Mouse (Mus musculus) forebrain, postnatal 0 days (tissue): ENCODE measurements around the gene 2210407C18Rik. TPM values are rescaled to one million over a fixed set of nuclear protein-coding genes. Genes with fewer than 3 reads are reported as not detected.

Experiments used
- ATAC-seq: fragments of 200-750 bp; cut with Nextera tagmentation; 2 replicates; pipeline ENCODE4 v1.8.0; 2017; ENCODE audit warnings: mild to moderate bottlenecking, moderate library complexity
- DNase-seq: peaks from one replicate; pipeline ENCODE4 v3.0.0-alpha.2; 2015
- H3K27ac ChIP-seq: fragments of 300-500 bp; sonication (generic); 2 replicates; pipeline ENCODE4 v1.5.1; 2014; ENCODE audit warnings: low read depth, mild to moderate bottlenecking, antibody characterized with exemption, low read length, moderate library complexity, mixed read lengths
- H3K27me3 ChIP-seq: fragments of 300-500 bp; sonication (generic); 2 replicates; pipeline ENCODE4 v1.6.1; 2014; ENCODE audit warnings: mild to moderate bottlenecking, low read length, mixed read lengths; ENCODE audit not compliant: insufficient read depth
- H3K36me3 ChIP-seq: fragments of 300-500 bp; sonication (generic); 2 replicates; pipeline ENCODE4 v1.6.1; 2014; ENCODE audit warnings: mild to moderate bottlenecking, moderate library complexity; ENCODE audit not compliant: insufficient read depth
- H3K4me1 ChIP-seq: fragments of 300-500 bp; sonication (generic); 2 replicates; pipeline ENCODE4 v1.6.1; 2014; ENCODE audit warnings: antibody characterized with exemption; ENCODE audit not compliant: insufficient read depth
- H3K4me2 ChIP-seq: fragments of 300-500 bp; sonication (generic); 2 replicates; pipeline ENCODE4 v1.6.1; 2014; ENCODE audit warnings: low read depth, mild to moderate bottlenecking, moderate library complexity
- H3K4me3 ChIP-seq: fragments of 300-500 bp; sonication (generic); 2 replicates; pipeline ENCODE4 v1.5.1; 2014; ENCODE audit warnings: low read depth, low read length, mixed read lengths
- H3K9ac ChIP-seq: fragments of 300-500 bp; sonication (generic); 2 replicates; pipeline ENCODE4 v1.6.1; 2014; ENCODE audit warnings: mild to moderate bottlenecking
- H3K9me3 ChIP-seq: fragments of 300-500 bp; sonication (generic); 2 replicates; pipeline ENCODE4 v1.6.1; 2016; ENCODE audit warnings: low read length
- CTCF ChIP-seq: sonication (generic); IDR thresholded peaks from 2 replicates; pipeline ENCODE4 v1.5.1; 2016; ENCODE audit warnings: antibody characterized with exemption, control low read depth, low read depth
- WGBS: fragments of 180-500 bp; shearing (Covaris S2); extraction: QIAGEN DNeasy Blood & Tissue Kit; methylation state at CpG from one replicate; pipeline ENCODE4 v1.1.7; 2014; 5-methylcytosine and 5-hydroxymethylcytosine counted together
- polyA plus RNA-seq: library from polyadenylated mRNA; unstranded; fragments of >200 nt; fragmentation: Nextera tagmentation; extraction: Ambion mirVana; gene quantifications from 2 replicates; pipeline ENCODE4 v1.2.1, GENCODE M21; 2015
- total RNA-seq: library from RNA; depleted of rRNA; stranded (reverse); fragments of >200 nt; gene quantifications from 2 replicates; pipeline ENCODE4 v1.2.3, GENCODE M21; 2014

The 2210407C18Rik gene
- total and polyA plus RNA-seq, 2 experiments from 2014 or later, result not detected

- H3K4me1 ChIP-seq, result no peaks in the 10 kb centered on the region
- ATAC-seq (no peak), DNase-seq (no peak)
- H3K9me3 ChIP-seq, result no peaks in the 10 kb centered on the region
- no peak overlapping the region for H3K4me3 ChIP-seq
- no peaks in the 10 kb centered on the region for H3K27me3 ChIP-seq
- no peak overlapping the region for H3K9ac ChIP-seq
- no peak for TF ChIP-seq CTCF
- no peak overlapping the region for H3K27ac ChIP-seq
- H3K36me3 ChIP-seq, result no peaks in the 10 kb centered on the region
- no peak overlapping the region for H3K4me2 ChIP-seq
Observed at GRCm38 (mm10) chr11:58614526-58614925, 1.3 kb downstream of the 2210407C18Rik start.

GRCm38 (mm10) chr11:58613359-58613758, 2.5 kb downstream of the 2210407C18Rik start:
- Histone ChIP-seq H3K27ac (no peak overlapping the region), H3K27me3 (no peaks in the 10 kb centered on the region), H3K9me3 (no peaks in the 10 kb centered on the region), H3K9ac (no peak overlapping the region), H3K4me1 (no peaks in the 10 kb centered on the region), H3K4me3 (no peak overlapping the region), H3K36me3 (no peaks in the 10 kb centered on the region), H3K4me2 (no peak overlapping the region)
- ATAC-seq, result no peak
- no peak for DNase-seq
- TF ChIP-seq CTCF, result no peak
- WGBS, result 73% methylated on average over 3 of the region's 3 CpGs

GRCm38 (mm10) chr11:58607030-58607429, 8.8 kb downstream of the 2210407C18Rik start:
- ATAC-seq, result no peak
- WGBS, result 72% methylated on average over 6 of the region's 6 CpGs

GRCm38 (mm10) chr11:58606177-58606919, 9.5 kb downstream of the 2210407C18Rik start:
- 91% methylated on average over 12 of the region's 12 CpGs for WGBS
- Histone ChIP-seq H3K4me2 (no peak overlapping the region), H3K9ac (no peak overlapping the region), H3K4me3 (no peak overlapping the region), H3K27me3 (no peaks in the 10 kb centered on the region), H3K36me3 (no peaks in the 10 kb centered on the region), H3K9me3 (no peaks in the 10 kb centered on the region), H3K4me1 (no peaks in the 10 kb centered on the region), H3K27ac (no peak overlapping the region)
- TF ChIP-seq CTCF, result no peak
- DNase-seq, result no peak
- no peak for ATAC-seq

More at GRCm38 (mm10) chr11:58607030-58607429, 8.8 kb downstream of the 2210407C18Rik start:
- H3K4me2 ChIP-seq, result no peak overlapping the region
- no peak for TF ChIP-seq CTCF
- no peak overlapping the region for H3K4me3 ChIP-seq
- H3K36me3 ChIP-seq, result no peaks in the 10 kb centered on the region
- no peak overlapping the region for H3K9ac ChIP-seq
- no peaks in the 10 kb centered on the region for H3K27me3 ChIP-seq
- no peaks in the 10 kb centered on the region for H3K9me3 ChIP-seq
- H3K4me1 ChIP-seq, result no peaks in the 10 kb centered on the region
- H3K27ac ChIP-seq, result no peak overlapping the region
- DNase-seq, result no peak

- DNase-seq, result no peak
- ATAC-seq, result no peak
- H3K4me3 ChIP-seq, result no peak overlapping the region
- WGBS, result 93% methylated on average over 3 of the region's 3 CpGs
- H3K27me3 ChIP-seq, result no peaks in the 10 kb centered on the region
- no peak for TF ChIP-seq CTCF
- H3K27ac ChIP-seq, result no peak overlapping the region
- no peak overlapping the region for H3K4me2 ChIP-seq
- no peaks in the 10 kb centered on the region for H3K9me3 ChIP-seq
- H3K4me1 ChIP-seq, result no peaks in the 10 kb centered on the region
- no peak overlapping the region for H3K9ac ChIP-seq
- H3K36me3 ChIP-seq, result no peaks in the 10 kb centered on the region
Observed at GRCm38 (mm10) chr11:58605228-58605627, 10.6 kb downstream of the 2210407C18Rik start.

GRCm38 (mm10) chr11:58604688-58605087, 11.2 kb downstream of the 2210407C18Rik start:
- H3K4me3 ChIP-seq, result no peak overlapping the region
- no peak overlapping the region for H3K27ac ChIP-seq
- DNase-seq (no peak), ATAC-seq (no peak)
- no peak for TF ChIP-seq CTCF
- no peak overlapping the region for H3K9ac ChIP-seq
- H3K9me3 ChIP-seq, result no peaks in the 10 kb centered on the region
- no peaks in the 10 kb centered on the region for H3K27me3 ChIP-seq
- H3K36me3 ChIP-seq, result no peaks in the 10 kb centered on the region
- no peak overlapping the region for H3K4me2 ChIP-seq
- H3K4me1 ChIP-seq, result no peaks in the 10 kb centered on the region
- WGBS, result 72% methylated on average over 2 of the region's 2 CpGs

GRCm38 (mm10) chr11:58602800-58603560, 12.9 kb downstream of the 2210407C18Rik start:
- Histone ChIP-seq H3K4me3 (no peak overlapping the region), H3K4me1 (no peaks in the 10 kb centered on the region), H3K27me3 (no peaks in the 10 kb centered on the region), H3K9ac (no peak overlapping the region), H3K36me3 (no peaks in the 10 kb centered on the region), H3K9me3 (no peaks in the 10 kb centered on the region), H3K4me2 (no peak overlapping the region), H3K27ac (no peak overlapping the region)
- WGBS, result 83% methylated on average over 6 of the region's 6 CpGs
- DNase-seq (no peak), ATAC-seq (no peak)
- no peak for TF ChIP-seq CTCF
